Mouse (Mus musculus): ENCODE results near the gene Washc1.

DNA sequence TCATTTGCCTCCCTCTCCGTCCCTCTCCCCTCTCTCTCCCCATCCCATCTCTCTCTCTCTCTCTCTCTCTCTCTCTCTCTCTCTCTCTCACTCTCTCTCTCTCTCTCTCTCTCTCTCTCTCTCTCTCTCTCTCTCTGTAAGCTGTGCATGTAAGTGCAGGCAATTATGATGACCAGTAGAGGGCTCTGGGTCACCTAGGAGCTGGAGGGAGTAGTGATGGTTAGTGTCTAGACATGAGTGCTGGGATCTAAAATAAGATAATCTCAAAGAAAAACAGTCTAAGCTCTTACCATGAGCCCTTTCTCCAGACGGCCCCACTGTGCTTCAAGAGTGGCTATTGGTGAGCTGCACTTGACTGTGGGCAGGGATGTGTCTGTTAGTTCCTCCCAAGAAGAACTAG is 43.5 kb downstream of the Washc1 start:
- TF ChIP-seq CTCF (IDR thresholded peaks at IDR 0.05; ENCODE audit: low read depth): no peak
- TF ChIP-seq EP300 (IDR thresholded peaks at IDR 0.05; ENCODE audit: low read depth): no peak
